Comparison of ENCODE assay signal across 22 mouse cellular contexts in the genomic region with DNA sequence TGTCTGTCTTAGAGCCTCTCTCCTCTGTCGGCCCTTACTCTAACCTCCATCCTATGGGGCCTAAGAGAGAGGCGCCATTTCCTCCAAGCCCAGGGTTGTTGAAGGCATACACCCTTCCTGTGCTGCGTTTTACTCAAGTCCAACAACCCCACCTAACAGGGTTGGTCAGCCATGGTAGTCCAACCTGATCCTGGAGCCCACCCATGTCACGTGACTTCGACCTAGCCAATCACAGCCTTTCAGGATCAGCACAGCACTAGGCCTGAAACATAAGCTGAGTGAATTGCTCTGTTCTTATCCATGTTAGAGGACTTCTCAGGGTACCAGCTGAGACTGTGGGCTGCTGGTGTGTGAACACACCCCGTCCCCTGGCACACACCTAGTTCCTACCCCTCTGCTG. TPM values are rescaled to one million over a fixed set of nuclear protein-coding genes. Genes with fewer than 3 reads are reported as not detected.
DNase-seq lines count a peak whose midpoint lies in the region; ATAC-seq and TF ChIP-seq lines count a peak whose summit lies in the region.
"Had no signal": no experiment of that assay in that cellular context is flagged by ENCODE, and none has a peak within 500 bp of the region (broad histone marks: within the 10 kb centered on the region; RNA-seq: fewer than 3 reads in every experiment).

No protein-coding gene starts in this region.

- peaks cover 60% of the 10 kb centered on the region for H3K4me1 ChIP-seq in forebrain, embryonic 10.5 days
- H3K4me1 ChIP-seq in forebrain, embryonic 15.5 days: peaks cover 6% of the 10 kb centered on the region; the same call in 1 of the 2 replicates
- peaks cover 49% of the 10 kb centered on the region for H3K4me1 ChIP-seq in lung, embryonic 15.5 days
- H3K4me1 ChIP-seq in lung, postnatal 0 days (ENCODE audit: insufficient read depth, low read depth, low read length): peaks cover 9% of the 10 kb centered on the region; the same call in 1 of the 2 replicates
- no peaks in the 10 kb centered on the region for H3K4me1 ChIP-seq in MEL (ENCODE audit: control insufficient read depth in 1 of 2, insufficient read depth in 2 of 2, low read length in 2 of 2)
- peaks cover 58% of the 10 kb centered on the region for H3K4me1 ChIP-seq in limb, embryonic 10.5 days

- H3K4me2 ChIP-seq in forebrain, embryonic 15.5 days (replicated peaks): no peak overlapping the region
- H3K4me2 ChIP-seq in lung, embryonic 15.5 days: no peak overlapping the region
- H3K4me2 ChIP-seq in lung, postnatal 0 days (replicated peaks; ENCODE audit: low read depth, low read length): no peak overlapping the region
- H3K4me2 ChIP-seq: embryonic facial prominence, embryonic 13.5 days; heart, embryonic 11.5 days; hindbrain, embryonic 14.5 days; intestine, embryonic 15.5 days had no signal

- peaks cover 81% of the 10 kb centered on the region for H3K27me3 ChIP-seq in forebrain, embryonic 10.5 days (ENCODE audit: poor library complexity, severe bottlenecking)
- H3K27me3 ChIP-seq in forebrain, embryonic 15.5 days: 0 out of 2 replicates have a peak, but pooled peaks cover 3% of the 10 kb centered on the region
- H3K27me3 ChIP-seq in lung, embryonic 15.5 days: no peaks in the 10 kb centered on the region
- H3K27me3 ChIP-seq in lung, postnatal 0 days (replicated peaks; ENCODE audit: insufficient read depth, low read length): no peaks in the 10 kb centered on the region
- H3K27me3 ChIP-seq in MEL (ENCODE audit: control insufficient read depth in 1 of 2, insufficient read depth in 2 of 2, low read length in 2 of 2): no peaks in the 10 kb centered on the region
- H3K27me3 ChIP-seq in limb, embryonic 10.5 days (ENCODE audit: low read depth, poor library complexity, severe bottlenecking): peaks cover 48% of the 10 kb centered on the region
- H3K27me3 ChIP-seq: embryonic facial prominence, embryonic 13.5 days; intestine, embryonic 15.5 days had no signal

- peak overlapping the region; percentile 71; the same call in 1 of the 2 replicates for H3K27ac ChIP-seq in forebrain, embryonic 10.5 days
- no peak overlapping the region for H3K27ac ChIP-seq in forebrain, embryonic 15.5 days (replicated peaks)
- 0 out of 2 replicates have a peak overlapping the region, but pooled peaks have one; percentile 63 for H3K27ac ChIP-seq in lung, embryonic 15.5 days
- H3K27ac ChIP-seq in lung, postnatal 0 days (ENCODE audit: low read length): no peak overlapping the region
- H3K27ac ChIP-seq in MEL (ENCODE audit: control insufficient read depth, low read depth, low read length): no peak overlapping the region
- H3K27ac ChIP-seq in limb, embryonic 10.5 days: peak overlapping the region; percentile 61; the same call in 1 of the 2 replicates
- H3K27ac ChIP-seq: hindbrain, embryonic 14.5 days had no signal

- no peak for TF ChIP-seq RAD21 in MEL (IDR thresholded peaks at IDR 0.05; ENCODE audit: low read depth, low read length)

- 88% methylated on average over 6 of the region's 6 CpGs for WGBS in forebrain, embryonic 10.5 days
- WGBS in forebrain, embryonic 15.5 days: 88% methylated on average over 6 of the region's 6 CpGs
- WGBS in lung, embryonic 15.5 days: 83% methylated on average over 6 of the region's 6 CpGs
- 75% methylated on average over 6 of the region's 6 CpGs for WGBS in lung, postnatal 0 days
- WGBS in limb, embryonic 10.5 days: 83% methylated on average over 6 of the region's 6 CpGs

- no peak for TF ChIP-seq POLR2A in MEL (IDR thresholded peaks at IDR 0.05; ENCODE audit: control insufficient read depth in 1 of 2, insufficient read depth in 1 of 2, low read depth in 1 of 2, low read length in 2 of 2, poor library complexity in 1 of 2)

- no peaks in the 10 kb centered on the region for H3K79me2 ChIP-seq in MEL (ENCODE audit: control insufficient read depth, insufficient read depth, low read length, poor library complexity)

- peaks cover 16% of the 10 kb centered on the region for H3K36me3 ChIP-seq in forebrain, embryonic 10.5 days (replicated peaks)
- no peaks in the 10 kb centered on the region for H3K36me3 ChIP-seq in forebrain, embryonic 15.5 days
- peaks cover 17% of the 10 kb centered on the region for H3K36me3 ChIP-seq in lung, embryonic 15.5 days
- H3K36me3 ChIP-seq in lung, postnatal 0 days (ENCODE audit: insufficient read depth, low read length): 0 out of 2 replicates have a peak, but pooled peaks cover 12% of the 10 kb centered on the region
- no peaks in the 10 kb centered on the region for H3K36me3 ChIP-seq in MEL (ENCODE audit: control insufficient read depth in 1 of 2, insufficient read depth in 2 of 2, low read length in 2 of 2)
- peaks cover 20% of the 10 kb centered on the region for H3K36me3 ChIP-seq in limb, embryonic 10.5 days
- H3K36me3 ChIP-seq: G1E had no signal

- no peak for ATAC-seq in forebrain, embryonic 15.5 days (replicated peaks)
- no peak for ATAC-seq in lung, embryonic 15.5 days (ENCODE audit: borderline replicate concordance, extremely low read depth, low FRiP score, low TSS enrichment)
- no peak for ATAC-seq in lung, postnatal 0 days
- ATAC-seq: forebrain, embryonic 14.5 days; intestine, embryonic 15.5 days had no signal

- H3K9ac ChIP-seq in forebrain, embryonic 15.5 days (replicated peaks): no peak overlapping the region
- no peak overlapping the region for H3K9ac ChIP-seq in lung, embryonic 15.5 days
- no peak overlapping the region for H3K9ac ChIP-seq in lung, postnatal 0 days (replicated peaks; ENCODE audit: low read depth)
- no peak overlapping the region for H3K9ac ChIP-seq in MEL (ENCODE audit: control insufficient read depth, low read depth, low read length, poor library complexity, severe bottlenecking)
- H3K9ac ChIP-seq: embryonic facial prominence, embryonic 13.5 days; hindbrain, embryonic 14.5 days; intestine, embryonic 15.5 days had no signal

- no peak for DNase-seq in forebrain, embryonic 10.5 days (ENCODE audit: extremely low spot score, low spot score)
- DNase-seq in lung, postnatal 0 days (ENCODE audit: low spot score): no peak
- DNase-seq in MEL (ENCODE audit: low read depth, low spot score): no peak
- no peak for DNase-seq in limb, embryonic 10.5 days (ENCODE audit: low spot score)
- no peak for DNase-seq in cerebellum, adult 9-10 months
- no peak for DNase-seq in layer of hippocampus, adult 8-10 months (ENCODE audit: low spot score in 2 of 2)
- DNase-seq: adrenal gland, postnatal 10 days; B cell, adult 2 months; cerebellum, adult 11 months; cerebellum, adult 8-10 months; cerebellum, postnatal 25 days; heart, adult 18-20 months; heart, postnatal 36 days; kidney, adult 2 months had no signal

- no peaks in the 10 kb centered on the region for H3K9me3 ChIP-seq in forebrain, embryonic 10.5 days
- no peaks in the 10 kb centered on the region for H3K9me3 ChIP-seq in forebrain, embryonic 15.5 days
- H3K9me3 ChIP-seq in lung, embryonic 15.5 days: no peaks in the 10 kb centered on the region
- no peaks in the 10 kb centered on the region for H3K9me3 ChIP-seq in lung, postnatal 0 days (ENCODE audit: low read length)
- no peaks in the 10 kb centered on the region for H3K9me3 ChIP-seq in MEL (replicated peaks; ENCODE audit: insufficient read depth, low read length)
- no peaks in the 10 kb centered on the region for H3K9me3 ChIP-seq in limb, embryonic 10.5 days (replicated peaks)
- H3K9me3 ChIP-seq: embryonic facial prominence, embryonic 13.5 days; G1E; intestine, embryonic 15.5 days had no signal

- TF ChIP-seq CTCF in lung, postnatal 0 days (IDR thresholded peaks at IDR 0.05): no peak
- TF ChIP-seq CTCF in MEL (IDR thresholded peaks at IDR 0.05 in 2 of 3, conservative IDR thresholded peaks at IDR 0.05 in 1 of 3; ENCODE audit: control insufficient read depth in 1 of 3, insufficient read depth in 1 of 3, low read depth in 2 of 3, low read length in 3 of 3, poor library complexity in 1 of 3, severe bottlenecking in 1 of 3): no peak

- H3K4me3 ChIP-seq in forebrain, embryonic 10.5 days: no peak overlapping the region
- no peak overlapping the region for H3K4me3 ChIP-seq in forebrain, embryonic 15.5 days
- no peak overlapping the region for H3K4me3 ChIP-seq in lung, embryonic 15.5 days
- no peak overlapping the region for H3K4me3 ChIP-seq in lung, postnatal 0 days (ENCODE audit: low read depth, low read length)
- H3K4me3 ChIP-seq in MEL (ENCODE audit: control insufficient read depth in 1 of 2, insufficient read depth in 1 of 2, low read depth in 2 of 2, low read length in 2 of 2): no peak overlapping the region
- no peak overlapping the region for H3K4me3 ChIP-seq in limb, embryonic 10.5 days
- H3K4me3 ChIP-seq: embryonic facial prominence, embryonic 13.5 days; intestine, embryonic 15.5 days had no signal

- TF ChIP-seq EP300 in lung, postnatal 0 days (IDR thresholded peaks at IDR 0.05): no peak
- no peak for TF ChIP-seq EP300 in MEL (IDR thresholded peaks at IDR 0.05; ENCODE audit: low read depth in 1 of 2, low read length in 2 of 2)

TF ChIP-seq in MEL, 35 proteins besides CTCF, POLR2A, EP300 and RAD21:
- TF ChIP-seq USF1 (IDR thresholded peaks at IDR 0.05; ENCODE audit: low read depth, low read length): peak; percentile 59
- TF ChIP-seq GABPA (IDR thresholded peaks at IDR 0.05; ENCODE audit: low read depth, low read length): no peak

RNA-seq across cellular contexts. Expression of gene Mdfi, which starts 22.3 kb away (rescaled TPM):
- polyA plus RNA-seq in forebrain, embryonic 10.5 days (2016; fragmentation: Nextera tagmentation; extraction: Ambion mirVana): 13.1 and 13.2 TPM in 2 replicates
- polyA plus RNA-seq in forebrain, embryonic 15.5 days (2015; fragmentation: Nextera tagmentation; extraction: Ambion mirVana): 2.5 and 2.7 TPM in 2 replicates
- polyA plus RNA-seq in lung, embryonic 15.5 days (2015; fragmentation: Nextera tagmentation; extraction: Ambion mirVana): 19.3 and 20.6 TPM in 2 replicates
- 8.3 and 9.3 TPM in 2 replicates for polyA plus RNA-seq in lung, postnatal 0 days (2015; fragmentation: Nextera tagmentation; extraction: Ambion mirVana)
- not detected in 2 replicates for total RNA-seq in MEL (2012; rRNA removed)
- polyA plus RNA-seq in MEL (2012; ENCODE audit: insufficient read depth in 1 of 2, insufficient read length in 2 of 2, low read depth in 1 of 2, low replicate concordance in 2 of 2, missing spikeins in 1 of 2): not detected
- 18.9 and 21.6 TPM in 2 replicates for polyA plus RNA-seq in limb, embryonic 10.5 days (2016; fragmentation: Nextera tagmentation; extraction: Ambion mirVana)
- total RNA-seq in layer of hippocampus, adult 8-10 months (2022): 1 to 10 TPM in 2 of 4 experiments, under 1 TPM in 2; 0.37 to 2.1 (median 0.91) TPM
- polyA plus RNA-seq: G1E had no signal

Comparison
In these comparisons a context has a peak if more than half of its experiments do, and no peak if none do; other contexts are left out.
1. H3K27ac ChIP-seq: peak in forebrain, embryonic 10.5 days (single experiment), lung, embryonic 15.5 days (single experiment) and limb, embryonic 10.5 days (single experiment); none in forebrain, embryonic 15.5 days (single experiment), lung, postnatal 0 days (single experiment) and MEL (single experiment).